Comparison of ENCODE assay signal across 8 mouse cellular contexts in the genomic region with DNA sequence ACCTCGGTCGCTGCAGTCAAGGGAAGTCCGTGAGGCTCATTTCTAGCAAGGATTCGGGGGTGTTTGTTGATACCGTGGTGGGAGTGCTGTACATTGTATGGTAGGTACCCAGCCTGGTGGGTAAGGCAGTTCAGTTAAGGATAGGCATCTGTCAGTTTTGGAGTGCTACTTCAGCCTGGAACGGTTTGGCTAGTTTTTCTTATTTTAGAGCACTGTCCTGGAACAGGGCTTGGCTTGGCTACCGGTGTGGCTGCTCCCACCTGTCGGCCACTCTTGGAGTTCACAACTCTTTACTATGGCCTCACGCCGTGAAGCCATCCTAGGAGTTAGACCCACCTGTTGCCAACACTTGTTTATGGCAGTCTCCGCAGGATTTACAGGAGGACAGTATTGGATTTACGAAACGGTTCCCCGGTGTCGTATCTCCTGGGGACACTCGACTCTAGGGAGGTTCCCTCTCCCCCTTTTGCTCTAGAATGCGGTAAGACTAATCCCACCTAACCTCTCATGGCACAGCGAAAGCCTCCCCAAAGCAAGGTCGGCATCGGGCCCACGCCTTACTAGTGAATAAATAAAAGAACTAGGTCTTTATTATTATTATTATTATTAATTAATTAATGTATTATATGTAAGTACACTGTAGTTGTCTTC. TPM values are rescaled to one million over a fixed set of nuclear protein-coding genes. Genes with fewer than 3 reads are reported as not detected.
DNase-seq lines count a peak whose midpoint lies in the region; ATAC-seq lines count a peak whose summit lies in the region.

No protein-coding gene starts in this region.

- WGBS in embryonic facial prominence, embryonic 10.5 days, result 6% methylated on average over 21 of the region's 21 CpGs
- 4% methylated on average over 21 of the region's 21 CpGs for WGBS in heart, embryonic 15.5 days

- no peaks in the 10 kb centered on the region for H3K9me3 ChIP-seq in embryonic facial prominence, embryonic 10.5 days
- no peaks in the 10 kb centered on the region for H3K9me3 ChIP-seq in heart, embryonic 15.5 days (replicated peaks)

- no peak for ATAC-seq in heart, embryonic 15.5 days (replicated peaks; ENCODE audit: insufficient number of reproducible peaks, insufficient read depth, low FRiP score, low read depth)
- ATAC-seq in granulocyte monocyte progenitor cell, adult 5-6 weeks (replicated peaks; ENCODE audit: poor library complexity, severe bottlenecking), result no peak

- peak overlapping the region; percentile 67 for H3K9ac ChIP-seq in heart, embryonic 15.5 days

- H3K4me2 ChIP-seq in heart, embryonic 15.5 days, result peak overlapping the region; percentile 84

- 0 out of 2 replicates have a peak, but pooled peaks cover 2% of the 10 kb centered on the region for H3K36me3 ChIP-seq in embryonic facial prominence, embryonic 10.5 days (replicated peaks)
- H3K36me3 ChIP-seq in heart, embryonic 15.5 days, result no peaks in the 10 kb centered on the region

- peaks cover 37% of the 10 kb centered on the region for H3K4me1 ChIP-seq in embryonic facial prominence, embryonic 10.5 days
- peaks cover 36% of the 10 kb centered on the region for H3K4me1 ChIP-seq in heart, embryonic 15.5 days (replicated peaks)

- peak overlapping the region; percentile 92 for H3K27ac ChIP-seq in embryonic facial prominence, embryonic 10.5 days (replicated peaks)
- H3K27ac ChIP-seq in heart, embryonic 15.5 days, result peak overlapping the region; percentile 100

- DNase-seq in CD8-positive naive resting alpha-beta T cell, adult 2 months (ENCODE audit: low read depth in 2 of 2, low spot score in 2 of 2), result peak; percentile 17 to 18
- DNase-seq in ZHBTc4 (ENCODE audit: low read depth, low spot score), result peak; percentile 72
- peak; percentile 59 for DNase-seq in embryonic facial prominence, embryonic 10.5 days (ENCODE audit: low spot score)
- peak; percentile 60 for DNase-seq in kidney, postnatal 14 days
- peak; percentile 26 for DNase-seq in lung, postnatal 14 days
- peak; percentile 9 to 29 for DNase-seq in spleen, adult 18-20 months

- H3K4me3 ChIP-seq in embryonic facial prominence, embryonic 10.5 days, result peak overlapping the region; percentile 95
- H3K4me3 ChIP-seq in heart, embryonic 15.5 days, result peak overlapping the region; percentile 92

- H3K27me3 ChIP-seq in embryonic facial prominence, embryonic 10.5 days (replicated peaks; ENCODE audit: low read depth, poor library complexity, severe bottlenecking), result no peaks in the 10 kb centered on the region
- H3K27me3 ChIP-seq in heart, embryonic 15.5 days, result no peaks in the 10 kb centered on the region

RNA-seq across cellular contexts. Expression of a gene that starts 2.5 kb away (rescaled TPM):
- 62.7 and 62.9 TPM in 2 replicates for polyA plus RNA-seq in embryonic facial prominence, embryonic 10.5 days (2016; fragmentation: Nextera tagmentation; extraction: Ambion mirVana)
- 15.7 and 24.4 TPM in 2 replicates for polyA plus RNA-seq in heart, embryonic 15.5 days (2015; fragmentation: Nextera tagmentation; extraction: Ambion mirVana)
- total RNA-seq in granulocyte monocyte progenitor cell, adult 5-6 weeks (2014; fragmentation: Nextera tagmentation), result 57.1 and 77.6 TPM in 2 replicates
- total RNA-seq in granulocyte monocyte progenitor cell, adult 5-6 weeks (2017), result 94.9 and 150 TPM in 2 replicates

RNA-seq across cellular contexts. Expression of a gene that starts 56.2 kb away (rescaled TPM):
- 62.1 and 67.9 TPM in 2 replicates for polyA plus RNA-seq in embryonic facial prominence, embryonic 10.5 days (2016; fragmentation: Nextera tagmentation; extraction: Ambion mirVana)
- polyA plus RNA-seq in heart, embryonic 15.5 days (2015; fragmentation: Nextera tagmentation; extraction: Ambion mirVana), result 45.6 and 65.5 TPM in 2 replicates
- 74.7 and 103 TPM in 2 replicates for total RNA-seq in granulocyte monocyte progenitor cell, adult 5-6 weeks (2014; fragmentation: Nextera tagmentation)
- 43.3 and 63.9 TPM in 2 replicates for total RNA-seq in granulocyte monocyte progenitor cell, adult 5-6 weeks (2017)

Comparison
In these comparisons a context has a peak if more than half of its experiments do, and no peak if none do; other contexts are left out.
1. DNase-seq: peak in every context shown above with its lines; median percentile 72 in ZHBTc4; 60 in kidney, postnatal 14 days; 59 in embryonic facial prominence, embryonic 10.5 days; 26 in lung, postnatal 14 days; 19 in spleen, adult 18-20 months; 18 in CD8-positive naive resting alpha-beta T cell, adult 2 months.